Mouse (Mus musculus) neutrophil, adult 5-6 weeks (primary cell): ENCODE measurements around the gene Srgap1. TPM values are rescaled to one million over a fixed set of nuclear protein-coding genes. Genes with fewer than 3 reads are reported as not detected.

ENCODE experiments used
- ATAC-seq: fragments of 151-379, 151-347 bp; 2 replicates; pipeline ENCODE4 v1.8.0; 2017; ENCODE audit warnings: mild to moderate bottlenecking, moderate TSS enrichment; ENCODE audit not compliant: insufficient number of reproducible peaks, poor library complexity, low FRiP score, severe bottlenecking; ENCODE audit errors: extremely low read depth
- total RNA-seq: library from RNA; stranded (forward); fragments of 200-1000 nt; gene quantifications from 2 replicates; pipeline ENCODE4 v1.2.3, GENCODE M21; 2017

The Srgap1 gene
- total RNA-seq, 1 experiment from 2014 or later: 0.23 TPM

DNA sequence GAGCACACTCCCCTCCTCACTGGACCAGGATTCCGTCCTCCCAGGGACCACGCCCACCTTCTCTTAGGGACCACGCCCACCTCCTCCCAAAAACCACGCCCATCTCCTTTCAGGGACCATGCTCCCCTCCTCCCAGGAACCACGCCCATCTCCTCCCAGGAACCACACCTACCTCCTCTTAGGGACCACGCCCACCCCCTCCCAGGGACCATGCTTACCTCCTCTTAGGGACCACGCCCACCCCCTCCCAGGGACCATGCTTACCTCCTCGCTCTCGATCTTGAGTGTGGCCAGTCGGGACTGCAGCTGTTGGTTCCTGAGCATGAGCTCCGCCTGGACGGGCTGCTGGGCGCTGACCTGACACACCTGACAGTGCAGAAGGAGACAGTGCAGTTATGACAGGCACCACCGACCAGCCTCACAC is 193.7 kb downstream of the Srgap1 start:
- ATAC-seq: no peak

DNA sequence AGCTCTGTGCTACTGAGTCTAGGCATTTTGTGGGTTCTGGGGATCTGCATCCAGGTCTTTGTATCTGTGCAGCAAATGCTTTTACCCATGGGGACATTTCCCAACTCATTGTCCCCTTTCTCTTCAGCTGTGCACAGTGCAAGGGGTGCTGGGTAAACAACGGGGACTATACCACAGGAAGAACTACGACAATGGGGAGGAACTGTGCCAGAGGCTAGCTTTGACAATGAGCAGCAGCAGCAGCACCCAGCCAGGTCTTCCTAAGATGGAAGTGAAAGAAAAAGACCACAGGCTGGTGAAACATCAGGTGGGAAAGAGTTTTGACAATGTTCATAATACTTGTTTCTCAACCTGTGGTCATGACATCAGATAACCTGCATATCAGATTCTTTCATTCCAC is 197.6 kb downstream of the Srgap1 start:
- no peak for ATAC-seq

DNA sequence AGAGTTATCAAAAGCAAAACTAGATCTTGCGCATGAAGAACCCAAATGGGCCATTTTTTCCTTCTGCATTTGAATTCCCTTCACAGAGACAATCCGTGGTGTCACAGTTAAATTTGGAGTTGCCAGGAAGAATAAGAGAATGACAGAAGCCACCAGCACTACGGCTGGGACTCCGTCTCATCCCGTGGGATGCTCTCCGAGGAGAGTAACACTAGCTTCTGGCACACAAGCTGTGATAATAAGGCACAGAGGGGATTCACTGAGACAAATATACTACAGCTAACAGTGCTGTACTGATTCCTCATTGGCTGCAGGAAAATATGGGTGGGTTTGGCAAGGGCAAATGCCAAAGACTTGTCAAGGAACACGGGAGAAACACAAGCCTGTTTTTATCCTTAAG is 201.4 kb downstream of the Srgap1 start:
- ATAC-seq: no peak

DNA sequence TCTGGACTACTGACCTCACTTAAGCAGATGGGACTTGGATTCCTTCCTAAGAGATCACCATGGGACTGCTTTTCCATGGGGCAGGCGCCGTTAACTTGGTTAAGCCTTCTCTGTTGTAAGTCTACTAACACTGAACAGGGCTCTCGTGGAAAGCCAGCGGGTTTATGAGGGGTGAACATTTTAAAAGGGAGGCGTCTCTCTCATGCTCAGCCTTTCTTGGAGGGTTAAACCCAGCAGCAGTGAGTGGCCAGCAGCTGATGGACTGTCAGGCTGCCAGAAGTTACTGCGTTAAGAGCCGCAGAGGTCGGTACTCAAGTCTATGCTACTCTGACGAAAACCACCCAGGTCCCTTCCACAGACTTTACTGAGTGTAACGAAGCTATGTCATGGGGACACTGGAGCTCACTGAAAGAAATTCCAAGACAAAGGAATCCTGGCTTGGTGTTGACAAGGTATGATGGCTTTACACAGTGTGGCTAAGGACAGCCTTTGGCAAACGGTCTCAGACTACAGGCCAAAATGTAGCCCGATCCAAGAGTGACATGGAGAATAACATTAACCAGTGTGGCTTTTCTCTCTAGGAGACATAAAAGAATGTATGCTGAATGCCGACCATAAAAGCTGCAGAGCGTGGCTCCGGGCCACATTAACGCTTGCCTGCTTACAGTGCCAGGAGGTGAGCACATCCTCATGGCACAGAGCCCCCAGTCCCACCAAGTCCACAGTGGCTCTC is 209.8 kb downstream of the Srgap1 start:
- ATAC-seq: no peak

DNA sequence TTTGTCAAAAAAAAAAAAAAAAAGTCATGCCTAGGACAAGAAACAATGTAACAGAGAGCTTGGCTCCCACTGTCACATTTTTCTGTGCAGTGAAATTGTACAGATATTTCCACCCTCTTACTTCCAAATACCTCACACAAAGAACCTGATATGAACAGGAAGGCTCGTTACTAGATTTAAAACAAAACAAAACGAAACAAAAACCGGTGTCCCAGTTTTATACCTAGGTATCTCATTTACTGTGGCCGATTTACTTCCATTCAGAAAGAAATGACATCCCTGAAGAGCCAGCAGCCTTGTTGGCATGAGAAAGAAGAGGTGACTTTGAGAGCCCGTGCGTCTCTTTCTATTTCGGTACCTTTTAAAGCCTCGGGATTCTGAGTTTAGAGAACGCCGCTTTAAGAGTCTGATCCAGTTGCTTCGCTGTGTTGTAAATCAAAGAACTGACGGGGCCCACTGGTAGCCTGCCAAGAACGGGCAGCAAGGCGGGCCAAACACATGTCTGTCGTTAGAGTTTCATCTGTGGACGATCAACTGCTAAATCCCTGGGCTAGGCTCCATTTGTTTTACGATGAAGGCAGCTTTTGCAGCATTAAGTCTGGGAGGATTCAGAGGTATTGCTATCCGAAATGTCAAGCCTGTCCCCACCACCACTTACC is 210.5 kb downstream of the Srgap1 start:
- ATAC-seq: no peak

DNA sequence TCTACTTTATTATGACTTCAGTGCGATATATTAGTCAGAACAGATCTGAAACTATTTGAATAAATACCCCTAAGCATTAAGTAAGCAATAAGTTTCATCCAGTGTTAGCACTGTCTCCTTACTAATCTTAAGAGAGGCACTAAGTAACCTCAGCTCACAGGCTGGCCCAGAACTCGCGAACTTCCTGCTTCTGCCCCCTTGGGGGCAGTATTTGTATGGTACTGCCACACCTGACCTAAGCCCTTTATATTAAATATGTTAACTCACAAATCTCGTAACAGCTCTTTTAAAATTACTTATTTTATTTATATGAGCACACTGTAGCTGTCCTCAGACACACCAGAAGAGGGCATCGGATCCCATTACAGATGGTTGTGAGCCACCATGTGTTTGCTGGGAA is 213.7 kb downstream of the Srgap1 start:
- ATAC-seq: no peak

DNA sequence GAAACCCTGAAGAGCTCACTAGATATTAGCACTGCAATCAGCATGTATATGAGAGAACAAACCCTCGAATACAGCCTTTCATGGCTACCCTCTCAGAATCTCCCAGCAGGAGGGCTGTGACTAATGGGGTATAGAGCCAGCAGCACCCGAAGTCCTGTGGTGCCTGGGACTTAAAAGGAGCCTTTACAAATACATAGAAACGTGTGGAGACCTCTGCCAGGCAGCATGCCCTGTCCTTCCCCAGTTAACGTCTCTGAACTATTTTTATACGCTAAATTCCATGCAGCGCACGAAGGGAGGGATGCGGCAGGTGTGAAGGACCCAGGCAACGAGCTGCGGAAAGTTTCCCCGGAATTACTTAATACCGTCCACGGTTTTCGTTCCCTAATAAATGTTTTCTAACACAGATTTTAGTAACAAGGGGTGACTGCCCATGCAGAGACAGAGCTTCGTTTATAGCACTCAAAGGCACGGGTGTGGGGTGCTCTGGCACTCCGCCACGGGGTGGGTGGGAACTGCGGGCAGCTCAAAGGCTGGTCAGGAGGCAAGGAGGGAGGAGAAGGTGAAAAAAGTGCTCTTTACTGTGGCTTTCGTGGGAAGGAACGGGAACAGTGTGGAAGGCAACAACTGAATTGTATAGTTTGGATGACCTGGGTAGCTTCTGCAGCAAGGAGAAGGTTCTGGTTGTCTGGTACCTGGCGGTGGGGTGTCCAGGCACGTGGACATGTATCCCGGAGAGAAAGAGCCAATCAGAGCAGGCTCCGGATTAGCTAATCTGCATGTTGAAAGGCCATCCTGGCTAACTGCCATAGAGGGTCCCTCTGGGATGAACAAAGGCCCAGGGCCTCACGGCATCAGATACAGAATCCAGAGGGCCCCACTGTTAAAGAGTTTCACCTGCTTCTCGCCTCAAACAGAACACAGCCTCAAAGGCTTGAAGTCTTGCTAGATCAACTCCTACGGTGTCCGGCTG is 216.5 kb downstream of the Srgap1 start:
- no peak for ATAC-seq

DNA sequence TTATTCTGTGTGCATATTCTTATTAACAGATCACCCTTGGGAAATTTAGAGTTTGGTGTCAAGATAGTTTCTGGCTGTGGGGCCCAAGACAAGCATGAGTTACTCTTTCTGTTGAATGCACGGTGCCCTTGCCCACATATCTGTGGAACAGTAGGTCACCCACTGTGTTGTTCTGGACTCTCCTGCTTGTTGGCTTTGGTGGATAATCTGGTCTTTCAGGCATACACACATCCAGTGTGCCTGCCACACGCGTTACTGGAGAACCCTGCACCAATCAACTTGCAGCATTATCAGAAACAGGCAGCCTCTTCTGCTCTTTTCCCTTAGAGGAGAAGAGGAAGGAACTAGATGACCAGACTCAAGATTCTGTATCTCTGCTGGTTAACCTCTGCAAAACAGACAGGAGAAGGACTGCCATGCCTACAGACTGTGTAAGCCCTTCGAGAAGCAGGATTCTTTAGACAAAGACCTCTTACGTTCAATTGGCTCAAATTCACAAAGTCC is 217.3 kb downstream of the Srgap1 start:
- ATAC-seq: no peak

DNA sequence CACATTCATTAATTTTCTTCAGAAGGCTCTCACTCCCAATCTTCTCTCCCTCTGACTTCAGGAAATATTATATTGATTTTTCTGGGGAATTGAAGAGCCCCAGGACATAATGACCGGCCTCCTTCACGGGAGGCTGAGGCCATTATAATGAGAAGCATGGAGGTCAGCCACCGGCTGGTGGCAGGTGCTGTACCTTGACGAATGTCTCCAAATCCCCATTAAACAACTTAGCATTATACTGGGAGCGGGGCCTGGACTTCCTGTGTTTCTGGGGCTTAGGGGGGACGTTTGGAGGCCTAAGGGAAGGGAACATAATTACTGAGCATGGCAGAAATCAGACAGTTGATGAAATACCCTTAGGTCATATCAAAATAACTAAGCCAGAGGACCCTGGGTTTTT is 218.1 kb downstream of the Srgap1 start:
- ATAC-seq: no peak

DNA sequence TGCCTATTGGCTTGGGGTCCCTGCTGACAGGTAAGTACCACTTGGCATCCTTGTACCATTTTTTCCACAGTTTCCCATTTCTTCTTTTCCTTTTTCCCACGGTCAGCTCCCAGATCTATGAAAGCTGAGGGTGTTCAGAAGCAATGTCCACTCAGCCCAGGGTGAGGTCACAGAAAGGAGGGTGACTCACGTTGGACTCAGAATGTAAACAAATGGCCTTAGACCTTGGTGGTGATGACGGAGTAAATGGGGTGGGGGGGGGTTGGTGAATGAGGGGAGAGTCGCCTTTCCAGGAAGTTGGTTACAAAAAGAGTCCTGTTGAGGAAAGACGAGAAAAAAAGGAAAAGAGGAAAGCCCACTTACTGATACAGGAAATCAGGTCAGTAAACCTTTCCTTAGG is 224.4 kb downstream of the Srgap1 start:
- ATAC-seq: no peak

DNA sequence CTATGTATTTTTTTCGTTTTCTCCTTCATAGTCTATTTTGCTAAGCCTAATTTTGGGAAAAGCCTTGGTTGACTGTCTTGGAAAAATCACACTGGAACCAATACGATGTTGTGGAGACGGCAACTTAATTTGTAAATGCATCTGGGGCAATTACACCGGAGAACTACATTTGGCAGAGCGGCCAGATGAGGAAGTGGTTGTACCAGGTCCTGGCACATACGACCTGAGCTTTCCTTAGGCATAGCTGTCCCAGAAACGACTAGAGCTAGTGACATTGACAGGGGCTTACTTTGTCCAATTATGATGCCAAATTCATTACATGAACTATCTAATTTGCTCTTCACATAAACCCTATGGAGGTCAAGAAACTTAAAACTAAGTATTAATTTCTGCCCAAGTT is 226.3 kb downstream of the Srgap1 start:
- ATAC-seq: no peak

DNA sequence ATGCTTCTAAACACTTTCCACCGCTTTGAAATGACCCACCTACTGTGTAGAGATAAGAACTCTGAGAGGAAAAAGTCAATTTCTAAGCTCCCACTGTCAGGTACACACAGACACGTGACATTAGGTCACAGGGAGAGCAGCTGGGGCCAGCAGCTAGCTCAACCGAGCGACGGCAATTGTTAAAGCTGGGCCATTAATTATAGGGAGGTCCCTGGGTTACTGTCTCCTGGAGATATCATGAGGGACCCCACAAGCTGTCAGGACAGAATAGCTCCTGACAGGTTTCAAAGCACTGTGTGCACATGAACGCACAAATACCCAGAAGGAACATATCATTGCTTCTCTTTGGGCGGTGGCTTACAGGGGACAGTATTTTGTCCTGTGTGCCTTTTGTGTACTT is 229.1 kb downstream of the Srgap1 start:
- no peak for ATAC-seq

DNA sequence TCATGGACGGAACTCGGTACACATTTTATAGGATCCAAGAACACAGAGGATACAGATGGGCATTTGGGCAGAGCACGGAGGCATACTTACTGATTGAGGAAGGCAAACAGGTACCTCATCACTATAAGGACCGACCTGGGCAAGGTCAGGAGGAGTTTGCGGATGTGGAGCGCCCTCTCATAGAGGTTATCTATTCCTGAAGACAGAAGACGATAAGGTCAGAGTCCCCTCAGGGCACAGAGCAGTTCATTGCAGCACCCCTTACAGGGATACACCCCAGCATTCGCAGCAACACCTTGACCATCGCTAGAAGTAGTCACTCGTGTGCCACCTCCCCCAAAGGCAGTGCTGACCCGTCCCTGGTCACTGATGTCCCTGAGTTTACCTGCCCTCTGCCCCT is 239.3 kb downstream of the Srgap1 start:
- no peak for ATAC-seq

DNA sequence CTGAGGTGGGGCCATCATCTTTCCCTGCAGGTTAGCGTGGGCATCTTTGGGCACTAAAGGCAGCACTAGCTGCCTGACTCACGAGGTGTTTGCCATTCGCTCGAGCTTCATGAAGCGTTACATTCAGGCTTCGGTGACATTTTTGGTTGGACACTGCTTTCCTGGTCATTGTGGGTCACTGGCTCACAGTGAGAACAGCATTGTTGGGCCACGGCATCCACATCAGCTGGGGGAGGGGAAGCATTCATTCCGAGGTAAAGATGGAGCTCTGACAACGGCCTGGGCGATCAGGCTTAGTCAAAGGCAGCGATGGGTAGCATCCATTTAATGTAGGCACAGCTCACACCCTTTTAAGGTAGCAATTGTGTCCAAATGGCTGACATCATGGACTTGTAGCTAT is 240.3 kb downstream of the Srgap1 start:
- ATAC-seq: no peak

DNA sequence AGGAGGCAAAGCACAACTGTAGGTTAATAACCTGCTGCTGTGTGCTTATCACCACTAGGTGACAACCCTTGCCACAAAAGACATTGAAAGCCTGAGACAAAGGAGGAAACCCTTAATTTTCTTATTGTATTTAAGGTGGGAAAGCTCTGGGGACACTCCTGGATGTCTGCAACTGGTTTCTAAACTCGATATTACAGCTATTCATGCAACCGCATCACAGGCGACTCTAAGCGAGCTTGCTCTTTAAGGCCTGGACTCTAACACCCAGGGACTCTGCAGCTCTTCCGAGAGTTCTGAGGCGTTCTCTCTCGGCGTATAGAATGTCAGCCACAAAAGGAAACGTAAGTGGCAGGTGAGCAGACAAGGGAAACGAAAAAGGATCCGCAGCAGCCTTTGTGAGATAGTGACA is 241.2 kb downstream of the Srgap1 start:
- ATAC-seq: no peak

DNA sequence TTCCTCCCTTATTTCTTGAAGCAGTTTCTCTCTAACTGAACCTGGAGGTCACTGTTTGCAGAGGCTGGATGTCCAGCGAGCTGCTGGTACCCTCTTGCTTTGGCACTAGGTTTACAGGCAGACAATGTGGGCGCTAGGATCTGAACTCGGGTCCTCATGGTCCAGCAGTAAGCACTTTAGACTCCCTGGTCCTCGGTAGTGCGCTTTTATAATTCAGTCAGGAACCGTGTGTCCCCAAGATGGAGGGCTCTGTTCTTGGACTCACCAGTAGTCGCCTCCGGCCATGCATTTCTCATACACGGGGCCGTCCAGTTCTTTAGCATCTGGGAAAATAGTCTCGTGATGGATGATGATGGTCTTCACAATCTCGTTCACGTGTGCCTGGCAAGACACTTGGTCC is 242.6 kb downstream of the Srgap1 start:
- no peak for ATAC-seq

DNA sequence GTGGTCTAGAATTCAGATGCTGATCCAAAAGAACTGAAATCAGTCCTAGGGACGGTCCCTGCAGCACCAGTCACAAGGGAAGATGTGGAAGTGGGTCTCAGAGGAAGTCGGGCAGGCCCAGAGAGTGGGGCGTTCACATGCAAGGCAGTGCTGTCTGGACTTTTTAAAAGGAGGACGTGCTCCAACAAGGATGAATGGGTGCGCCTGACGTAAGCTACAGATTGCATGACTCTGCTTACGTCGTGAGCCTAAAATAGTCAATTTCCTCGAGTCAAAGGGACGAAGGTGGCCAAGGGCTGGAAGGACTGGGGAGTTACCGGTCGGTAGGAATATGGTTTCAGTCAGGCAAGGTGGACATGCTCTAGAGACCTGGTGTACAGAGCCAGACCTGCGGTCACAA is 247.1 kb downstream of the Srgap1 start:
- no peak for ATAC-seq

DNA sequence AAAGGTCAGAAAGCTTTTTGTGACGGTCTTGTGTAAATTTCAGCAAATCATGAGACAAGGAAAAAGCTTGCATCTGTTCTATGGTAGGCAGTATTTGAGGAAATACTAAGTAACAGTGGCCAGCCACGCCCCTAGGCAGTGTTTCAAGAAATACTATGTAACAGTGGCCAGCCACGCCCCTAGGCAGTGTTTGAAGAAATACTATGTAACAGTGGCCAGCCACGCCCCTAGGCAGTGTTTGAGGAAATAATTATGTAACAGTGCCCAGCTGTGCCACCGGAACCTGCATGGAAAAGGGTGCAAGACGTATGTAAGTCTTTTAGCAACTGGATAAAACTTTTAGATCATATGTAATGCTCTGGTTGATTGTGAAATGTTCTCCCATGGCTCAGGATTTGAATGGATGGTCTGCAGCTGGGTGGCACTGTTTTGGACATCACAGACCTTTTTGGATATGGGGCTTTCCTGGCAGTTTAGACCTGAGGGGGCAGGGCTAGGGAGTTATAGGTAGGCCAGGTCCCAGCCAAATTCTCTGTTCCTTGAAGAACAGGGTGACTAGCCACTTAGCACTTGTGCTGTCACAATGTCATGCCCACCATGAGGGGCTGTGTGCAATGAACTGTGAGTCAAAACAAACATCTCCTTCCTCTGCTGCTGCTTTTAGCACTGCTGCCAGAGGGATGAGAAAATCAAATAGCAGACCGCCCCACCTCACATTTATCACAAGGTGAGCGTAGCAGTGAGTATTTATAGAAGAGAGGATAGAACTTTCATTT is 250.9 kb downstream of the Srgap1 start:
- ATAC-seq: peak; percentile 98

DNA sequence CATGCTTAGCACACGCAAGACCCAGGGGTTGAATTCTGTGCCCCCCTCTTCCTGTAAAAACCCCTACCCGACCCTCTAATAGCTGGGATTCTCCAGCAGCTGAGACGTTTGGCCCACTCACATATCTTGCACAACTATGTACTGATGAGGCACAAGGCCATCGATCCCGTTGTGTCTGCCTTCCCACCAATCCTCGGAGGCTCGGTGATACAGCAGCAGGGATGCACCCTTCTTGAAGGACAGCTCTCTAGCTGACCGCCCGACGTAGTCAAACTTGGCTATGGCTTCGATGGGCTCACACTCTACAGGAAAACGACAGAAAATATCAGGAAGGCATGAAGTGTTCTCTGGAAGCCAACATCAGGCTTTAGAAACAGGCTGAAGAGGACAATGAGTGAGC is 252.6 kb downstream of the Srgap1 start:
- no peak for ATAC-seq
